Mouse (Mus musculus) cerebral cortex, adult 2 months (tissue): Measurements from ENCODE around the gene Yeats2.

ENCODE experiments used
- WGBS: fragments of 180-500 bp; shearing (Covaris S2); methylation state at CpG from one replicate; pipeline ENCODE4 v1.1.7; 2018; 5-methylcytosine and 5-hydroxymethylcytosine counted together

Gene Yeats2

DNA sequence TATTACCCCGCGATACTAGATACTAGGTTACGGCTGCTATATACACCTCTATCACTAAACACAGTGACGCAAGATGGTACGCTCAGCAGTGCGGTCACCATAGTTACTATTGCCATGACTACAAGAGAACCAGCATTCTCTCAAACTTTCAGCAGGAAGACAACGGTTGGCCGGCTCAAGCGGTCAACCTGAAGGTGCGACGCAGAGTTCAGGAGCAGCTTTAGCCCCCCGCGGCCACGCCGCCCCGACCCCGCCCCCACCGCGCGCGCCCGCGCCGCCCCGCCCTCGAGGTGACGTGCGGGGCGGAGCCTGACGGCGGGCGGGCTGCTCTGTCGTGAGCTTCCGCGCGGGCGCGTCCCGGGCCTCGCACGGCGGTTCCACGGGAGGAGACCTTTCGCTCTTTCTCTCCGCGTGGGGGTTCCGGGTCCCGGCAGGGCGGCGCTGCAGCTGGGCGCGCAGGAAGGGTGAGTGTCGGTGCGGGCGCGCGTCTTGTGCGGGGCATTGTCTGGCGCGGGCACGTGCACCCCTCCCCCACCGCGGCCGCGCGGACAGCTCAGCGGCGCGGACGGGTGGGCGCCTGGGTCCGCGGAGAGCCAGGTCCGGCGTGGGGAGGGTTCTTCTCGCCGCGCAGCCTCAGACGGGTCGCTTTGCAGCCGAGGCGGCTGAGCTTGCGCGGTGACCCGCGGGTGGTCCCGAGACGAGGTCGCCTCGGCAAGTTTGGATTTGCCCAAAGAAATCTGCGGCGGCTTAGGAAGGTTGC lies at the start of gene Yeats2:
Gene Yeats2, plus strand, starts transcription at position 292 of the 760 bp plus-strand sequence.
- WGBS: under 1% methylated on average over 87 of the region's 92 CpGs

DNA sequence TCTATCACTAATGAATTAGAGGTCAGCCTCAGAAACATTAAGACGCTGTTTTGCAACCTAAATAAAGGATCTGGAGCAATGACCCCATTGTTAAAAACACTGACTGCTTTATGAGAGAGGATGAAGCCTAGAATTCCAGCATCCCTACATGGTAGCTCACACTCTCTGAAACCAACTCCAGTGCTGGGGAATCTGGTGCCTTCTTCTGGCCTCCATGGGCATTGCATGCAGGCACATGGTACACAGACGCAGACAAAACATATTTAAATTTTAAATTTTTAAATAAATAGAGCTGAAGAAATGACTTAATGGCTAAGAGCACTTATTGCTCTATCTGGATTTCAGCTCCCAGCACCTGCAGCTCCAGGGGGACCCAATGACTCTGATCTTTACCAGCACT lies 44.9 kb upstream of the Yeats2 start:
- WGBS: 72% methylated on average over 2 of the region's 2 CpGs

DNA sequence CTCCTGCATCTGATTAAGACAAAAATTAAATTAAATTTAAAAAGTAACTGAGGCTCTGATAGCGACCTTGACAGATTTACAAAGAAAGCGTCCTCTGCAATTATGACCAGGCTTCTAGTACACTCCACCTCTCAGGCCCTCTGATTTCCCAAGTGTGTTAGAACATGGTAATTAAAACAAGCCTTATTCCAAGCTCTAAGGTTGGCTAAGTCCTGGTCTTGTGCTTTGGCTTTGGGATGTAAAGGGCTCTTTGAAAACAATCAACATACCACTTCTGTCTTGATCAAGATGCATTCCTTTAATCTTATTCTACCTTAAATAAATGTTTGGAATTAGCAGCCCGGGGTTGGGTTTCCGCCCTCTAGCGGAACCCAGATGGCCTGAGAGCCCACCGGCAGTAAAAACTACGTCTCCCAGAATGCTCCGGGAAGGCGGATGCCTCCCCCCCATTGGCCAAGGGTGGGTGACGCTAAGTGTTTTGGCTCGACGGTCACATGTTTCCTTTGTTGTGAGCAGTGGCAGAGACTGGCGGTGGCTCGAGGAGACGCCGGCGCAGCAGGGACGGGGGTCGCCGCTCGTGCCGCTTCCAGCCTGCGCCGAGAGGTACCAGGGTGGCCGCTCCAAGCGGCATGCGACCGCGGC lies 43.7 kb upstream of the Yeats2 start, which contains the start of gene Klhl24:
Gene Klhl24, plus strand, starts transcription at position 474 of the 642 bp plus-strand sequence.
- 2% methylated on average over 29 of the region's 29 CpGs for WGBS

DNA sequence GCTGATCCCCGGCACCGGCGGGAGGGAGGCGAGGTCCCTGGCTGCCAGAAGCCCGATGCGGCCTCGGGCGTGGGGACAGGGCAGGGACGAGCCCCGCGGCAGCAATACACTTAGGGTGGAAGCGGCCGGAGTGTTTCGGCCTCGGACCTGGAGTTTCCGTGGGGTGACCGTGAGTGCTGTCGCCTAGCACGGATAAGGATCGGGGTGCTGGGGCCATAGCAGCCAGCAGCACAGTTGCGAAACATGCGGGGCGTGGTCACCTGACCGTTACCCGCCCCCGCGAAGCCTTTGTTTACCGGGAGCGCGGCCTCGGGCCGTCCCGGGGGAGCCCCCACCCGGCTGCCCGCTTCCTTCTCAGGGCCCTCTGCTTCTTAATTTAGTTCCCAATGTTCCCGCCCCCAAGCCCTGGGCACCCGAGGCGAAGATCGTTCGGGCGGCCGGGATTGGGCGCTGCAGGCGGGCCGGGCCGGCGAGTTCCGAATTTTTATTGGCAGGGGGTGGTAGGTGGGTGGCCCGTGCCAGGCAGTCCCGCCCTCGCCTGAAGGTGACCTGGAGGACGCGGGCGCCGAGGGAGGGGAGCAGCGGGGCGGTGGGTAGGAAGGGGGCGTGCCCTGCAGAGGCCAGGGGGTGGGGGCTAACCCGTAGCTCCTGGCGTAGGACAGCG lies 43.0 kb upstream of the Yeats2 start:
- under 1% methylated on average over 61 of the region's 61 CpGs for WGBS

DNA sequence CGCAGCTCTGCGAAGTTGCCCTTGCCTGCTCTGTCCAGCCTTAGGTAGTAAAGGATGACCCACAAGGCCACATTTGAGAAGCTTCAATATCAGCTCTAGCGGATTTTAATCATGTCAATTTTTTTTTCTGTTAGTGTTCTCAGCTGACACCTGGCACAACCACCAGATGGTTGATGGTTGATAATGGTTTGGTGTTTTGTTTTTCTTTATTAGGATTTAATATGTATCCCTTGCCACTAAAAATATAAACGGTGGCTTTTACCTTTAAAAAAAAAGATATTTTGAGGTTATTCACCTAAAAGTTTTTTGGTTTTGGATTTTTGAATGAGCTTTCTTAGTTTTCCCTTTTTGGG lies 42.5 kb upstream of the Yeats2 start:
- WGBS: 2% methylated on average over 4 of the region's 4 CpGs

DNA sequence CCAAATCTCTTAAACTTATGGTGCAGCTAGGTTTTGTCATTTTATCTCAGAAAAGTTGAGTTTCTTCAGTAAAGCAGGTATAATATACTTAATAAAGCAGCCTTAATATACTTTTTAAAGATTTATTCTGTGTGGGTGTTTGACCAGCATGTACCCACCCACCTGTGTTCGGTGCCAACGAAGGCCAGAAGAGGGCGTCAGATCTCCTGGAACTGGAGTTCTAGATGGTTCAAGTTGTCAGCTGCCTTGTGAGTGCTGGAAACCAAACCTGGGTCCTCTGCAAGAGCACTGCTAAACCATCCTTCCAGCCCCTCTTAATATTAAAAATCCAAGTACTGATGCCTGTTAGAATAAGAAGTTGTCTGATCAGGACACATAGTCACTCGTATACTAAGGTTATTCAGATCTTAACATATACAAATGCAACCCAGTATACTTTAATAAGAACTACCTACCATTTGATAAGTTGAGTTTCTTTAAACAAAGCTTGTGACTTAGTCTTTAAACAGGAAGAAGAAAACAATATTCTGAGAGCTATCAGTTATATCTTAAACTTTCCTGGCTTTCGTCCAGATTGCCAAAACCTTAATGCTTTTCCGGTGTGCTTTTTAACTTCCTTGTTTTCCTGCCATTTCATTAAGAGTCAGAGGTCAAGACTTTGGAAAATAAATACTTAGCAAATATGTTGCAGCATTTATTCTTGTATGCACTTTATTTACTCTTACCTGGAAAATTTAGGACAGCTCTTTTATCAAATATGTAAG lies 41.8 kb upstream of the Yeats2 start:
- 85% methylated on average over 6 of the region's 6 CpGs for WGBS

DNA sequence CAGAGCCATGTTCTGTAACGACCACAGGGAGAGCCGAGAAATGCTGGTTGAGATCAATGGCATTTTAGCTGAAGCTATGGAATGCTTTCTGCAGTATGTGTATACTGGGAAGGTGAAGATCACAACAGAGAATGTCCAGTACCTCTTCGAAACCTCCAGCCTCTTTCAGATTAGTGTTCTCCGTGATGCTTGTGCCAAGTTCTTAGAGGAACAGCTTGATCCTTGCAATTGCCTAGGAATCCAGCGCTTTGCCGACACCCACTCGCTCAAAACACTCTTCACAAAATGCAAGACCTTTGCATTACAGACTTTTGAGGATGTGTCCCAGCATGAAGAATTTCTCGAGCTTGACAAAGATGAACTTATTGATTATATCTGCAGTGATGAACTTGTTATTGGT lies 33.9 kb upstream of the Yeats2 start:
- 64% methylated on average over 8 of the region's 8 CpGs for WGBS

DNA sequence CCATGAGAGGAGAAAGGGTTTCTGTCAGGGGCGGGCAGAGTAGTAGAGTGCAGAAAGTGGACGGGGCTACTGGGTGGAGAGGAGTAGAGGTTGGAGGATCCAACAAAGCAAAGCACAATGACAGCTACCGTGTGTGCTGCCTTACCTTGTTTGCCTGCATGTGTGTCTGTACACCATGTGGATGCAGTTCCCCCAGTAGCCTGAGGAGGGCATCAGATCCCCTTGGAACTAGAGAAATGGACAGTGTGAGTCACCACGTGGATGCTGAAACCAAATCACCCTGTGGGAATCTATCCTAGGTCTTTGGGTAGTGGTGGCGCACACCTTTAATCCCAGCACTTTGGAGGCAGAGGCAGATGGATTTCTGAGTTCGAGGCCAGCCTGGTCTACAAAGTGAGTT lies 31.9 kb upstream of the Yeats2 start:
- WGBS: 94% methylated on average over 6 of the region's 6 CpGs

DNA sequence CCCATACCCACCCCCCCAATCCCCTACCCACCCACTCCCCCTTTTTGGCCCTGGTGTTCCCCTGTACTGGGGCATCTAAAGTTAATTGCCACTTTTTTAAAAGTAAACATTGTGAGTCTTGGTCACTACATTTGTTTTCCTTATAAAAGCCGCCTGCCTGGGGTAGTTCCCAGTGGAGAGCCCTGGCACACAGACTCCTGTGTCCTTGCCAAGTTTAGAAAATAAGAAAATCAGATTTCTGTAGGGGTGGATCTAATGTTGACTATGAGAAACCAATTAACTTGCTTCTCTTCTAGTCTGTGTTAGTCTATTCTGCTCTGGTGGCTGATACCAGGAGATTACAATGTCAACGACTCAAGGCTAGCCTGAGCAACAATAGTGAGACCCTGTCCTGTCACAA lies 28.2 kb upstream of the Yeats2 start:
- 42% methylated on average over 2 of the region's 2 CpGs for WGBS

DNA sequence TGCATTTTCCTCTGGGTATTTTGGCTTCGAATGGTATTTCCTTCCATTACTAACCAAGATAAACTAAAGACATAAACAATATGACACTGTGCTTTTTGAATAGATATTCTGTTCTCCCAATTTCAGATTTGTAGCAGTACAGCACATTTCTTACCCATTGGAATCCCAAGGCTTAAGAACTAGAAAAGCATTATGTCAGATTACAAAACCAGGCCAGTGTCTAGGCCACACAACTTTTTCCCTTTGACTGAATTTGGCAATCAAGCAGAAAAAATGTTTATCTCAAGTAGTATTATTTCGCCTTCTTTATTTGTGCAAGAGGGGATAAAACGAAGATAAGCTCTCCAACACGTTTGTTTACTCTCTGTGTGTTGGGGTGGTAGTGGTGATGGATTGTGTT lies 24.8 kb upstream of the Yeats2 start:
- WGBS: 63% methylated on average over 4 of the region's 4 CpGs

DNA sequence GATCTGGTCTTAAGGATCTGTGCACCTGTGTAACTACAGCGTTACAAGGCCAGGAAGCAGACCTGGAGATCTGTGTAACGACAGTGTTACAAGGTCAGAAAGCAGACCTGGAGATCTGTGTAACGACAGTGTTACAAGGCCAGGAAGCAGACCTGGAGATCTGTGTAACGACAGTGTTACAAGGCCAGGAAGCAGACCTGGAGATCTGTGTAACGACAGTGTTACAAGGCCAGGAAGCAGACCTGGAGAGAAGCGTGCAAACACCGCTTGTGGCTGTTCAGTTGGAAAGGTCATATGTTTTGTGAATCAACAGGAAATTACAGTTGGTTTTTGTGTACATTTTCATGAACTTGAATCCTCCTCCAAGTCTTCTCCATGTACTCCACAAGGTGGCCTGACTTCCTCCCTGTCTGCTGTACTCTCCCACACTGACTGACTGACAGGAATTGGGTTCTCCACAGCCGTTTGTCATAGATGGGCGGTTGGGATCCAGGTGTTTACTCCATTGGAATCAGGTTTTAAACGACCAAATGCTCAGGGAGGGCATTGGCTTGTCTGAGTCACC lies 14.5 kb upstream of the Yeats2 start:
- 81% methylated on average over 10 of the region's 10 CpGs for WGBS

DNA sequence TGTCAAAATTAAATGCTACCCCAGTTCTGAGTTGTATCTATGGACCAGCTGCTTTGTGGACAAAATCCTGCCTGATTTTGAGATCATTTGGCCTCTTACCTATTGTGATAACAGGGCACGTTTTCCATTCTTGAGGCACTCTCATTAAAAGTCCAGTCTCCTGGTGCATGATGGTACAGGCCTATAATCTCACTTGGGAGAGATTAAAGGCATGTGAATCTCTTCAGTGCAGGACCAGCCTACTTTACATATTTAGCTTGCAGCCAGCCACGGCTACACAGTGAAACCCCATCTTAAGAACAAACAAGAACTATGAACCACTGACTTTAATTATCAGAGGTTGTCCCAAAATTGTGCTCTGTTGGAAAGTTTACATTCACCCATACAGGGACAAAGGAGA lies 10.5 kb upstream of the Yeats2 start:
- WGBS: 56% methylated on average over 2 of the region's 2 CpGs

DNA sequence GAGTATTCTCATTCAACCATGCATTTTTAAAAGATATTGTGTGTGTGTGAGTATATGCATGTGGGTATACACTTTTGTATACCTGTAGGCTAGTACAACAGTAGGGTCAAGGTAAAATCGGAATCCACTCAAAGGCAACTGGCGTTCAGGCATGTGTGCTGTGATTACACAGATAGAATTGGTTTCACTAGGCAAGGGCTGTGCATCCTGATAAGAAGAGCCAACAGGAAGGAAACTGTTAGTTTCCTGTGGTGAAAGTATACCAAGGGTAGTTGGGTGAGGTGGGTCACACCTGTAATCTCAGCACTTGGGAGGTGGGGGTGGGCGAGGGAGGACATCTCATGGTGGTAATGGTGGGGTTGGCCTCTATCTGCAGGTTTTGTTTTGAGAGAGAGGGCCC lies 3.7 kb downstream of the Yeats2 start:
- 98% methylated on average over 3 of the region's 3 CpGs for WGBS

DNA sequence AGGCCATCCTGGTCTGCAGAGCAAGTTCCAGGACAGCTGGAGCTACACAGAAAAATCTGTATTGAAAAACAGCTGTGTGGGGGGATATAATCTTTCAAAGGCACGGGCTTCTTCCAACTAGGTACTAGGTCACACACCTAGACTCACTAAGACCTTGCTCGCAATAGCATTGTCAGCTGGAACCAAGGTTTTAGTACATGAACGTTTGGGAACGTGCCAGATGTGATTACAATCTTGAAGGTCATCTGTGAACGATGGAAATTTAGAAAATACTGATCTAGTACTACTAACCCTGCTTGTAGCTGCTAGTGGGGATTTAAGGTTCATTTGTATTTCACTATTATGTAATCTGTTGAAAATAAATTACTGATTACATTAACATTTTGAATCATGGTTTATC lies 11.1 kb downstream of the Yeats2 start:
- WGBS: 66% methylated on average over 5 of the region's 5 CpGs

DNA sequence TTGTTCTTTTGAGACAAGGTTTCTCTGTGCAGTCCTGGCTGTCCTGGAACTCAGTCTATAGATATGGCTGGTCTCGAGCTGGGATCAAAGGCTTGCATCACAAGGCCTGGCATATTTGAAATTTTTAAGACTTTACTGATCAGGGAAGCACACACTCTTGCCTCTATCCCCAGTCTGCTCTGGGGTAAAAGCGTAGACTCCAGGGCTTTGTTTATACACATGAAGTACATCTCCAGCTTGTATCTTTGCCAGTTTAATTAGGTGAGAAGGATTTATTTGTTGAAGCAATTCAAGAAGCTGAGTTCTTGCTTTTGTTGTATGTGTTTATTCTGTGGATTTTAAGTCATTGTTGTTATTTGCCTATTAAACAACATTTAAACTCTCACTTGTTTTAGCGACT lies 12.9 kb downstream of the Yeats2 start:
- 67% methylated on average over 3 of the region's 3 CpGs for WGBS

DNA sequence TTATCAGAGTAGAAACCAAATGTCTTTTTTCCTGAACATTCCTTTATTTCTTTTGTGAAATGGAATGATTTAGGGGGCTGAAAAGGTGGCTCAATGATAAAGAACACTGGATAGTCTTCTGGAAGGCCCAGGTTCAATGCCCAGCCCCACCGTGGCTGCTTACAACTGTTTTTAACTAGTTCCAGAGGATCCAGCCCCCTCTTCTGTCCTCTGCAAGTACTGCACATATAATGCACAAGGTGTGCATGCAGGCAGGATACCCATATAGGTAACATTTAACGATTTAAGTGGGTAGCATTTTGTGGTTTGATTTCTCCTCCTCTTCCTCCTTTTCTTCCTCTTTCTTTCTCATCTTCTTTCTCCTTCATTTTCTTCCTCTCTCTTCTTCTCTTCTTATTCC lies 19.3 kb downstream of the Yeats2 start:
- WGBS: 85% methylated on average over 2 of the region's 2 CpGs

DNA sequence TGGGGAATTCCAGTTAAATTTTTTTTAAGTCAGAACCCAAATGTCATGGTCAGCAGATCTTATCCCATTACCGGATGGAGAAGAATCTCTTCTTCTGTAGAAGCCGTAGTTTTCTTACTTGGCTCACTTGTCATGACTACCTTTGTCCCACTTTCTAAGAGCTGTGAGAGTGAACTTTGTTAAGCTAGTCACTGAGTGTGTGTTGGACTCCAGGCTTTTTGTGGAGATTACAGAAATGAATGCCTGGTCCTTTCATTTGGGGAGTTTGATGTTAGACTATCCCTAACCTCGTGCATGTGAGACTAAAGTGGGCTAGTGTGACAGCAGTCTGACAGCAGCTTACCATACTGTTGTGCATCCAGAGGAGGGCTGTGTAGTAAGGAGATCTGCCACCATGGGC lies 28.2 kb downstream of the Yeats2 start:
- 63% methylated on average over 3 of the region's 3 CpGs for WGBS

DNA sequence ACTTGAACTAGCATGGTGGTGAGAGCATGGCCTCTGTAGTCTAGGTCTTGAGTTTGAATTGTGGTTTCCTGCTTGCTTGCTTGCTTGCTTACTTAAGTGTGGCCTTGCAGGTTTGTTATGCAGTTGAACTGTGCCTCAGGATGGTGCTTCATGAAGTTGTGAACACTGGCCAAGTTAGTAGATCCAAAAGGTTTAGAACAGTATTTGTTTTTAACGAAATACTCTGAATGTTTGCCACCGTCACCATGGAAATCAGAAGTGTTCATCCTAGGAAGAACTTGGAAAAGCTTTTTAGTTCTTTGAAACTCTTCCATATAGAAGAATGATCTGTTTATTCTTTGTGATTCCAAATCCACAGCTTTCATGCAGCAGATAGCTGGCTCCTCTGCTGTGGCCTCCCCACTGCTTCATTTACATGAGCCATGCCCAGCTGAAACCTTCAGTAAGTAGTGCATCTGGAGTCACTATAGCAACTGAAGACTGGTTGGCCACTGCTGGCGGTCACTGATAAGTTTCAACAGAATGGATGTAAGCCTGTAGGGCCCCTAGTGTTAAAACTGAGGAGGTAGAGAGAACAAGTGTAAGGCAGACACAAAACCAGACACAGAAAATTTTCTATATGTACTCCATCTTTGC lies 28.7 kb downstream of the Yeats2 start:
- WGBS: 44% methylated on average over 3 of the region's 3 CpGs

DNA sequence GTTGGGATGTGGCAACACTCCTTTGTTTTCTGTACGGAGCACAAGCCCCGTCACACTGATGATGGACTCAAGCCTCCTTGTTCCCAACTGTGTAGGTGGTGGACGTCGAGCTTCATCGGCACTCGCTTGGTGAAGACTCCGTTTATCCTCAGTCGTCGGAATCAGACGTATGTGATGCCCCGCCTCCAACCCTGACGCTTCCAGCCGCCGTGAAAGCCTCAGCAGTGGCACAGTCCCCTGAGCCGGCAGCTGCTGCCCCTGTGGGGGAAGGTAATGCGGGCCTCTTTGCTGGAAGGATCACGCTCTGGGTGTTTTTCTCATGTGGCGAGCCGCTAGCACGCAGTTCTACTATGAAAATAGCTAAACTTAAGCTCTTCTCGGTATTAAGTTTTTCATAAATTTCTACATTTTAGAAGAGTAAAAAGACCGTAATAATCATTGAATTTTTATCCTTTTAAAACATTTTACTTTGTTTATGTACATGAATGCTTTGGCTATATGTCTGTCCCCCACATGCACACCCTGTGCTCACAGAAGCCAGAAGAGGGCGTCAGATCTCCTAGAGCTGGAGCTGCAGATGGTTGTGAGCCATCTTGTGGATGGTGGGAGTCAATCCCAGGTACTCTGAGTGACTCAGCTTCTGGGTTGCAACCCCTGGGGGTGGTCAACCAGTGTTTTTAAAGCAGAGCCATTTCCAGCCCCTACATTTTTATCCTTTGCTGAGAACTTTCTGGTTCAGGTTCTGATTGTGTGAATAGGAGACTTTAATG lies 38.7 kb downstream of the Yeats2 start:
- WGBS: 80% methylated on average over 23 of the region's 23 CpGs

DNA sequence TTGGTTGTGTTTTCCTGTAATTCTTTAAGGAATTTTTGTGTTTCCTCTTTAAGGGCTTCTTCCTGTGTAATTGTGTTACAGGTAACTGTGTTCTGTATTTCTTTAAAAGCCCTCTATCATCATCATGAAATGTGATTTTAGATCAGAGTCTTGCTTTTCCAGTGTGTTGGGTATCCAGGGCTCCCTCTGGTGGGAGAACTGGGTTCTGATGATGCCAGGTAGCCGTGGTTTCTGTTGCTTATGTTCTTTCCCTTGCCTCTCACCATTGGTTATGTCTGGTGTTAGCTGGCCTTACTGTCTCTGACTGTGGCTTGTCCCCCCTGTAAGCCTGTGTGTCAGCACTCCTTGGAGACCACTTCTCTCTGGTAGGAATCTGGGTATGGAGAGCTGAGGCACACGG lies 44.5 kb downstream of the Yeats2 start:
- 50% methylated on average over 2 of the region's 2 CpGs for WGBS
